Mouse (Mus musculus) liver, adult 2 months (tissue): ENCODE measurements around the gene Suco. TPM values are rescaled to one million over a fixed set of nuclear protein-coding genes. Genes with fewer than 3 reads are reported as not detected.

Source experiments
- DNase-seq: peaks from one replicate; pipeline ENCODE4 v3.0.0-alpha.2; 2011; ENCODE audit warnings: low read depth, low spot score; ENCODE audit errors: extremely low read depth
- H3K27ac ChIP-seq: fragments of 200-500 bp; replicated peaks from 2 replicates; pipeline ENCODE4 v1.5.1; 2012; ENCODE audit warnings: low read depth, mild to moderate bottlenecking, control low read depth, inconsistent platforms, low read length; ENCODE audit not compliant: insufficient read depth
- H3K27me3 ChIP-seq: fragments of 200-500 bp; 2 replicates; pipeline ENCODE4 v1.6.1; 2012; ENCODE audit warnings: mild to moderate bottlenecking, moderate library complexity, low read length, inconsistent platforms; ENCODE audit not compliant: control insufficient read depth, insufficient read depth
- H3K36me3 ChIP-seq: fragments of 200-500 bp; 2 replicates; pipeline ENCODE4 v1.6.1; 2012; ENCODE audit warnings: low read length, inconsistent platforms; ENCODE audit not compliant: control insufficient read depth, insufficient read depth
- H3K4me1 ChIP-seq: fragments of 200-500 bp; 2 replicates; pipeline ENCODE4 v1.6.1; 2011; ENCODE audit warnings: low read length; ENCODE audit not compliant: control insufficient read depth, insufficient read depth
- H3K4me3 ChIP-seq: fragments of 200-500 bp; 2 replicates; pipeline ENCODE4 v1.5.1; 2011; ENCODE audit warnings: low read depth, mild to moderate bottlenecking, control low read depth, low read length, moderate library complexity; ENCODE audit not compliant: insufficient read depth
- H3K79me2 ChIP-seq: fragments of 200-500 bp; 2 replicates; pipeline ENCODE4 v1.6.1; 2012; ENCODE audit warnings: inconsistent platforms, mild to moderate bottlenecking, low read length, moderate library complexity; ENCODE audit not compliant: control insufficient read depth, insufficient read depth
- H3K9ac ChIP-seq: fragments of 200-500 bp; 2 replicates; pipeline ENCODE4 v1.6.1; 2012; ENCODE audit warnings: low read depth, mild to moderate bottlenecking, control low read depth, inconsistent platforms, low read length
- CTCF ChIP-seq: fragments of 200-500 bp; IDR thresholded peaks from 2 replicates; pipeline ENCODE4 v1.5.1; 2011; ENCODE audit warnings: low read depth, low read length, control low read depth
- POLR2A ChIP-seq: fragments of 200-500 bp; IDR thresholded peaks from 2 replicates; pipeline ENCODE4 v1.6.1; 2011; ENCODE audit warnings: low read length, control low read depth; ENCODE audit not compliant: insufficient read depth; ENCODE audit errors: extremely low read depth
- WGBS: fragments of 180-500 bp; shearing (Covaris S2); methylation state at CpG from one replicate; pipeline ENCODE4 v1.1.7; 2018; 5-methylcytosine and 5-hydroxymethylcytosine counted together
- polyA plus RNA-seq: library from polyadenylated mRNA; depleted of rRNA; stranded (reverse); fragments of >200 nt; gene quantifications from 2 replicates; pipeline ENCODE4 v1.2.3, GENCODE M21; 2012
- total RNA-seq: library from RNA; depleted of rRNA; stranded (reverse); fragments of >200 nt; gene quantifications from 2 replicates; pipeline ENCODE4 v1.2.3, GENCODE M21; 2014

The Suco gene
- total and polyA plus RNA-seq, 2 experiments = 1.4 to 14.7 TPM

GRCm38 (mm10) chr1:161896130-161896529, 19.6 kb upstream of the Suco start:
- Histone ChIP-seq H3K9ac (no peak overlapping the region), H3K79me2 (no peaks in the 10 kb centered on the region), H3K4me1 (no peaks in the 10 kb centered on the region), H3K27me3 (no peaks in the 10 kb centered on the region), H3K36me3 (no peaks in the 10 kb centered on the region), H3K27ac (no peak overlapping the region), H3K4me3 (no peak overlapping the region)
- peak; percentile 4 for DNase-seq
- TF ChIP-seq CTCF (no peak), POLR2A (no peak)
- 67% methylated on average over 10 of the region's 10 CpGs for WGBS

- Histone ChIP-seq H3K4me1 (no peaks in the 10 kb centered on the region), H3K27ac (no peak overlapping the region), H3K27me3 (no peaks in the 10 kb centered on the region), H3K4me3 (no peak overlapping the region), H3K9ac (no peak overlapping the region), H3K79me2 (no peaks in the 10 kb centered on the region), H3K36me3 (no peaks in the 10 kb centered on the region)
- WGBS = 95% methylated on average over 3 of the region's 3 CpGs
- TF ChIP-seq CTCF (no peak), POLR2A (no peak)
- DNase-seq = no peak
Observed at GRCm38 (mm10) chr1:161895014-161895413, 18.5 kb upstream of the Suco start.

GRCm38 (mm10) chr1:161894553-161894952, 18.1 kb upstream of the Suco start:
- no peaks in the 10 kb centered on the region for H3K27me3 ChIP-seq
- H3K27ac ChIP-seq = no peak overlapping the region
- no peak overlapping the region for H3K4me3 ChIP-seq
- no peaks in the 10 kb centered on the region for H3K36me3 ChIP-seq
- no peak overlapping the region for H3K9ac ChIP-seq
- H3K4me1 ChIP-seq = no peaks in the 10 kb centered on the region
- H3K79me2 ChIP-seq = no peaks in the 10 kb centered on the region
- 25% methylated on average over 2 of the region's 2 CpGs for WGBS
- DNase-seq = no peak
- no peak for TF ChIP-seq POLR2A
- TF ChIP-seq CTCF = no peak

GRCm38 (mm10) chr1:161894126-161894525, 17.6 kb upstream of the Suco start:
- no peak overlapping the region for H3K4me3 ChIP-seq
- no peaks in the 10 kb centered on the region for H3K79me2 ChIP-seq
- H3K9ac ChIP-seq = no peak overlapping the region
- 61% methylated on average over 2 of the region's 2 CpGs for WGBS
- DNase-seq = no peak
- H3K4me1 ChIP-seq = no peaks in the 10 kb centered on the region
- TF ChIP-seq POLR2A (no peak), CTCF (no peak)
- H3K27ac ChIP-seq = no peak overlapping the region
- no peaks in the 10 kb centered on the region for H3K27me3 ChIP-seq
- no peaks in the 10 kb centered on the region for H3K36me3 ChIP-seq

- H3K27ac ChIP-seq = no peak overlapping the region
- H3K9ac ChIP-seq = no peak overlapping the region
- no peaks in the 10 kb centered on the region for H3K36me3 ChIP-seq
- 99% methylated on average over 3 of the region's 3 CpGs for WGBS
- no peaks in the 10 kb centered on the region for H3K27me3 ChIP-seq
- H3K4me1 ChIP-seq = no peaks in the 10 kb centered on the region
- no peak overlapping the region for H3K4me3 ChIP-seq
- no peak for DNase-seq
- TF ChIP-seq CTCF (no peak), POLR2A (no peak)
- no peaks in the 10 kb centered on the region for H3K79me2 ChIP-seq
Observed at GRCm38 (mm10) chr1:161888823-161889222, 12.3 kb upstream of the Suco start.

GRCm38 (mm10) chr1:161887679-161888260, 11.3 kb upstream of the Suco start:
- Histone ChIP-seq H3K4me1 (no peaks in the 10 kb centered on the region), H3K27ac (no peak overlapping the region), H3K79me2 (no peaks in the 10 kb centered on the region), H3K9ac (no peak overlapping the region), H3K36me3 (no peaks in the 10 kb centered on the region), H3K27me3 (no peaks in the 10 kb centered on the region), H3K4me3 (no peak overlapping the region)
- 87% methylated on average over 12 of the region's 12 CpGs for WGBS
- DNase-seq = no peak
- TF ChIP-seq POLR2A = no peak
- TF ChIP-seq CTCF = no peak
